Mouse (Mus musculus): ENCODE data around the gene Dnajc1. TPM values are rescaled to one million over a fixed set of nuclear protein-coding genes. Genes with fewer than 3 reads are reported as not detected.

The Dnajc1 gene
- total and polyA plus RNA-seq, 2 experiments: 9.3 to 17.2 TPM

- no peak for DNase-seq (ENCODE audit: extremely low read depth, low read depth, low spot score)
- no peak overlapping the region for H3K9ac ChIP-seq (ENCODE audit: low read depth, low read length)
- no peaks in the 10 kb centered on the region for H3K27me3 ChIP-seq (ENCODE audit: control insufficient read depth, insufficient read depth, low read length)
- no peak overlapping the region for H3K27ac ChIP-seq (replicated peaks; ENCODE audit: insufficient read depth, low read depth, low read length)
- no peaks in the 10 kb centered on the region for H3K79me2 ChIP-seq (ENCODE audit: control insufficient read depth, insufficient read depth, low read length)
- no peaks in the 10 kb centered on the region for H3K4me1 ChIP-seq (ENCODE audit: control insufficient read depth, insufficient read depth, low read length)
- H3K36me3 ChIP-seq (ENCODE audit: control insufficient read depth, insufficient read depth, low read length): peaks cover 50% of the 10 kb centered on the region
- 91% methylated on average over 10 of the region's 10 CpGs for WGBS
- H3K4me3 ChIP-seq (ENCODE audit: insufficient read depth, low read depth, low read length): no peak overlapping the region
- TF ChIP-seq CTCF (IDR thresholded peaks at IDR 0.05; ENCODE audit: low read depth, low read length) (no peak), POLR2A (IDR thresholded peaks at IDR 0.05; ENCODE audit: extremely low read depth, insufficient read depth, low read length) (no peak)
Observed at GRCm38 (mm10) chr2:18206811-18207210, 185.8 kb downstream of the Dnajc1 start.

GRCm38 (mm10) chr2:18205118-18205517 is 187.5 kb downstream of the Dnajc1 start:
- H3K9ac ChIP-seq (ENCODE audit: low read depth, low read length): no peak overlapping the region
- 74% methylated on average over 3 of the region's 3 CpGs for WGBS
- H3K27me3 ChIP-seq (ENCODE audit: control insufficient read depth, insufficient read depth, low read length): no peaks in the 10 kb centered on the region
- DNase-seq (ENCODE audit: extremely low read depth, low read depth, low spot score): peak; percentile 32
- H3K79me2 ChIP-seq (ENCODE audit: control insufficient read depth, insufficient read depth, low read length): no peaks in the 10 kb centered on the region
- peaks cover 43% of the 10 kb centered on the region for H3K36me3 ChIP-seq (ENCODE audit: control insufficient read depth, insufficient read depth, low read length)
- no peak overlapping the region for H3K27ac ChIP-seq (replicated peaks; ENCODE audit: insufficient read depth, low read depth, low read length)
- H3K4me1 ChIP-seq (ENCODE audit: control insufficient read depth, insufficient read depth, low read length): no peaks in the 10 kb centered on the region
- H3K4me3 ChIP-seq (ENCODE audit: insufficient read depth, low read depth, low read length): no peak overlapping the region
- TF ChIP-seq POLR2A (IDR thresholded peaks at IDR 0.05; ENCODE audit: extremely low read depth, insufficient read depth, low read length) (no peak), CTCF (IDR thresholded peaks at IDR 0.05; ENCODE audit: low read depth, low read length) (peak; percentile 82)

- H3K4me3 ChIP-seq (ENCODE audit: insufficient read depth, low read depth, low read length): no peak overlapping the region
- H3K36me3 ChIP-seq (ENCODE audit: control insufficient read depth, insufficient read depth, low read length): peaks cover 40% of the 10 kb centered on the region
- TF ChIP-seq CTCF (IDR thresholded peaks at IDR 0.05; ENCODE audit: low read depth, low read length) (no peak), POLR2A (IDR thresholded peaks at IDR 0.05; ENCODE audit: extremely low read depth, insufficient read depth, low read length) (no peak)
- peak; percentile 32 for DNase-seq (ENCODE audit: extremely low read depth, low read depth, low spot score)
- H3K27me3 ChIP-seq (ENCODE audit: control insufficient read depth, insufficient read depth, low read length): no peaks in the 10 kb centered on the region
- 90% methylated on average over 4 of the region's 4 CpGs for WGBS
- H3K4me1 ChIP-seq (ENCODE audit: control insufficient read depth, insufficient read depth, low read length): no peaks in the 10 kb centered on the region
- no peak overlapping the region for H3K9ac ChIP-seq (ENCODE audit: low read depth, low read length)
- no peaks in the 10 kb centered on the region for H3K79me2 ChIP-seq (ENCODE audit: control insufficient read depth, insufficient read depth, low read length)
- no peak overlapping the region for H3K27ac ChIP-seq (replicated peaks; ENCODE audit: insufficient read depth, low read depth, low read length)
Observed at GRCm38 (mm10) chr2:18202923-18203322, 189.7 kb downstream of the Dnajc1 start.

GRCm38 (mm10) chr2:18201820-18202462 is 190.7 kb downstream of the Dnajc1 start:
- Histone ChIP-seq H3K9ac (ENCODE audit: low read depth, low read length) (no peak overlapping the region), H3K4me1 (ENCODE audit: control insufficient read depth, insufficient read depth, low read length) (no peaks in the 10 kb centered on the region), H3K36me3 (ENCODE audit: control insufficient read depth, insufficient read depth, low read length) (peaks cover 36% of the 10 kb centered on the region), H3K4me3 (ENCODE audit: insufficient read depth, low read depth, low read length) (no peak overlapping the region), H3K27ac (replicated peaks; ENCODE audit: insufficient read depth, low read depth, low read length) (no peak overlapping the region), H3K79me2 (ENCODE audit: control insufficient read depth, insufficient read depth, low read length) (no peaks in the 10 kb centered on the region), H3K27me3 (ENCODE audit: control insufficient read depth, insufficient read depth, low read length) (no peaks in the 10 kb centered on the region)
- no peak for DNase-seq (ENCODE audit: extremely low read depth, low read depth, low spot score)
- WGBS: 90% methylated on average over 1 of the region's 1 CpGs
- no peak for TF ChIP-seq POLR2A (IDR thresholded peaks at IDR 0.05; ENCODE audit: extremely low read depth, insufficient read depth, low read length)

GRCm38 (mm10) chr2:18195691-18196396 is 196.8 kb downstream of the Dnajc1 start:
- Histone ChIP-seq H3K9ac (ENCODE audit: low read depth, low read length) (no peak overlapping the region), H3K4me3 (ENCODE audit: insufficient read depth, low read depth, low read length) (no peak overlapping the region), H3K27ac (replicated peaks; ENCODE audit: insufficient read depth, low read depth, low read length) (no peak overlapping the region), H3K79me2 (ENCODE audit: control insufficient read depth, insufficient read depth, low read length) (no peaks in the 10 kb centered on the region), H3K27me3 (ENCODE audit: control insufficient read depth, insufficient read depth, low read length) (no peaks in the 10 kb centered on the region), H3K4me1 (ENCODE audit: control insufficient read depth, insufficient read depth, low read length) (no peaks in the 10 kb centered on the region; the same call in 1 of the 2 replicates), H3K36me3 (ENCODE audit: control insufficient read depth, insufficient read depth, low read length) (peaks cover 33% of the 10 kb centered on the region)
- TF ChIP-seq CTCF (IDR thresholded peaks at IDR 0.05; ENCODE audit: low read depth, low read length) (no peak), POLR2A (IDR thresholded peaks at IDR 0.05; ENCODE audit: extremely low read depth, insufficient read depth, low read length) (no peak)
- peak; percentile 58 for DNase-seq (ENCODE audit: extremely low read depth, low read depth, low spot score)
- WGBS: 34% methylated on average over 3 of the region's 3 CpGs

GRCm38 (mm10) chr2:18195285-18195684 is 197.3 kb downstream of the Dnajc1 start:
- H3K79me2 ChIP-seq (ENCODE audit: control insufficient read depth, insufficient read depth, low read length): no peaks in the 10 kb centered on the region
- 92% methylated on average over 4 of the region's 4 CpGs for WGBS
- H3K4me1 ChIP-seq (ENCODE audit: control insufficient read depth, insufficient read depth, low read length): no peaks in the 10 kb centered on the region; the same call in 1 of the 2 replicates
- H3K27ac ChIP-seq (replicated peaks; ENCODE audit: insufficient read depth, low read depth, low read length): no peak overlapping the region
- TF ChIP-seq CTCF (IDR thresholded peaks at IDR 0.05; ENCODE audit: low read depth, low read length): no peak
- no peak overlapping the region for H3K9ac ChIP-seq (ENCODE audit: low read depth, low read length)
- no peak overlapping the region for H3K4me3 ChIP-seq (ENCODE audit: insufficient read depth, low read depth, low read length)
- no peaks in the 10 kb centered on the region for H3K27me3 ChIP-seq (ENCODE audit: control insufficient read depth, insufficient read depth, low read length)
- H3K36me3 ChIP-seq (ENCODE audit: control insufficient read depth, insufficient read depth, low read length): peaks cover 31% of the 10 kb centered on the region
- no peak for DNase-seq (ENCODE audit: extremely low read depth, low read depth, low spot score)

Data from liver, adult 2 months (tissue).